Mouse (Mus musculus) cerebellum, adult 11-12 months (tissue): ENCODE measurements around the gene Ssc5d.

Experiments
- DNase-seq: peaks from one replicate; pipeline ENCODE4 v3.0.0; 2022

Gene Ssc5d

GRCm38 (mm10) chr7:4920496-4920895 is 5.1 kb upstream of the Ssc5d start:
- no peak for DNase-seq

- no peak for DNase-seq
Measured at GRCm38 (mm10) chr7:4920976-4921823, 4.4 kb upstream of the Ssc5d start.

GRCm38 (mm10) chr7:4921824-4922482 is 3.6 kb upstream of the Ssc5d start, which contains the start of gene Nat14:
Gene Nat14 (plus strand): TSS chr7:4922028.
- no peak for DNase-seq

GRCm38 (mm10) chr7:4922508-4922907 is 3.1 kb upstream of the Ssc5d start:
- DNase-seq, result peak; percentile 88

DNA sequence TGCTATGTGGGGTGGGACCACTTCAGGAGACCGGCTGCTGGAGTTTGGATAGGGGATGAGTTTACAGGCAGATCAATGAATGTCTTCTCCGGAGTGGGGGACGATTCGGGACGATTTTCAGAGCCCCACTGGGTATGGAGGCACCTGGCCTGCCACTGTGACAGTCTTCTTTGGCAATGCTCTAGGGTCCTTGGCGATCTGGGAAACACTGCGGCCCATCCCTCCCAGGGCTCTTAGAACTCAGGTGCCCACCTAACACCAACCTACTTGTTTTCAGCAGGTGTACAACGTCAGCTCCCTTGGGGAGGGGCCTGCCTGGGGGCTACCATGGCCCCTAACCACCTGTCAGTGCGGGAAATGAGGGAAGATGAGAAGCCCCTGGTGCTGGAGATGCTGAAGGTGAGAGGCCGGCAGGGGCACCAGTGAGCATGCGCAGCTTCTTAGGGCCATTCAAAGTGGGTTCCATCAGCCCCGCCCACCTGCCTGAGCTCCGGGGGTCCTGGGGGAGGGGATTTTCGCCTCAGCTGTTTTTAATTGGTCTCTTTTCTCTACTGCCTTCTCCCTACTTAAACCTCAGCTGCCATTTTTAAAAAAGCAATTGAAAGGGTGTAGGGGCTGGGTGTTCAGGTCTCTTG is 2.5 kb upstream of the Ssc5d start:
- DNase-seq, result peak; percentile 88

GRCm38 (mm10) chr7:4923586-4924364 is 1.8 kb upstream of the Ssc5d start:
- peak; percentile 80 for DNase-seq

DNA sequence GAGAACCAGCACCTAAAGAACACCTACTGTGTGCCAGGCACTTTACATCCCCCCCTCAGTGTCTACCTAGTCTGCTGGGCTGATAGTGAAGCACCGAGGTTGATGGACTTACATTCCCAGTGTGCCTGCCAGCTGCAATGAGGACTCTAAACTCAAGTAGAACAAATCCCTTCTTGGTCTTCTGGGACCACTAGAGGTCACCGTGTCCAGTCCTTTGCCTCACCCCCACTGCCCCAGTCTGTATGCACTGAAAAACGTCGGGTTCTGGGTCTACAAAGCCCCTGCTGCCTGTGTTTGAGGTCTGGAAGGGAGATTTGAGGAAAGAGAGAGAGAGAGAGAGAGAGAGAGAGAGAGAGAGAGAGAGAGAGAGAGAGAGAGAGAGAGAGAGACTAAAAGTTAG is 1.1 kb upstream of the Ssc5d start:
- DNase-seq, result no peak

DNA sequence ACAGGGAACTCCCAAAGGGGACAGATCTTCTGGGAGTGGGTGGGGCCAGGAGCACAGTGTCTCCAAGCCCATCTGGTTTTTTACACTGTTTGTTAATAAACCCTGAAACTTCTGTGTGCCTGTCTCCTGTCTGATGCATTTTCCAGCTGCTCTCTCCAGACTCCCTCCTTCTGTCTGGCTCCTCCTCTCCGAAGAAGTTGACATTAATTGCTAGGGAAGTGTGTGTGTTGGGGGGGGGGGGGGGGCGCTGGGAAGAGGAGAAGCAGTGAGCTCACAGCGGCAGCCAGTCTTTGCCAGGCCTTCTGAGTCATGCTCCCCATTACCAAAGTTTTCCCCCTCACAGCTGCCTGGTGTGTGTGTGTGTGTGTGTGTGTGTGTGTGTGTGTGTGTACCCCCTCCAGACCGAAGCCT is 689 bp upstream of the Ssc5d start:
- DNase-seq, result no peak

DNA sequence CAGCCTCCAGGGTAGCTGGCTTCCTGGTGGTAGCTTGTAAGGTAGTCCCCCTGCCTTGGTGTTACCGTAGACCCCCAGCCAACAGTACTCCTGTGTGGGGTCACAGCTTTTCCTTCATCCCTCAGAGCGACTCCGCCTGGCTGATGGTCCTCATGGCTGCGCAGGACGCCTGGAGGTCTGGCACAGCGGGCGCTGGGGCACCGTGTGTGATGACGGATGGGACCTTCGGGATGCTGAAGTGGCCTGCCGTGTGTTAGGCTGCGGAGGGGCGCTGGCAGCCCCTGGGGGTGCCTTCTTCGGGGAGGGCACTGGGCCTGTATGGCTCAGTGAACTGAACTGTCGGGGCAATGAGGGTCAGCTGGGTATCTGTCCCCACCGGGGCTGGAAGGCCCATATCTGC is 1.3 kb downstream of the Ssc5d start:
- no peak for DNase-seq

- no peak for DNase-seq
Measured at GRCm38 (mm10) chr7:4927711-4928110, 2.1 kb downstream of the Ssc5d start.

DNA sequence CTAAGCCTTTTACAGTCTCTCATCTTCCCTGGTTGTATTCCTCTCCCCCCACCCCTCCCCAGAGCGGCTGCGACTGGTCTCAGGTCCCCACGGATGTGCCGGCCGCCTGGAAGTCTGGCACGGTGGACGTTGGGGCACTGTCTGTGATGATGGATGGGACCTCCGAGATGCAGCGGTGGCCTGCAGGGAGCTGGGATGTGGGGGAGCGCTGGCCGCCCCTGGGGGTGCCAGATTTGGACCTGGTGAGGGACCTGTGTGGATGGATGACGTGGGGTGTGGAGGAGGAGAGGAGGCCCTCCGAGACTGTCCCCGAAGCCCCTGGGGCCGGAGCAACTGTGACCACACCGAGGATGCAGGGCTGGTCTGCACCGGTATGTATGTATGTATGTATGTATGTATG is 2.7 kb downstream of the Ssc5d start:
- no peak for DNase-seq

DNA sequence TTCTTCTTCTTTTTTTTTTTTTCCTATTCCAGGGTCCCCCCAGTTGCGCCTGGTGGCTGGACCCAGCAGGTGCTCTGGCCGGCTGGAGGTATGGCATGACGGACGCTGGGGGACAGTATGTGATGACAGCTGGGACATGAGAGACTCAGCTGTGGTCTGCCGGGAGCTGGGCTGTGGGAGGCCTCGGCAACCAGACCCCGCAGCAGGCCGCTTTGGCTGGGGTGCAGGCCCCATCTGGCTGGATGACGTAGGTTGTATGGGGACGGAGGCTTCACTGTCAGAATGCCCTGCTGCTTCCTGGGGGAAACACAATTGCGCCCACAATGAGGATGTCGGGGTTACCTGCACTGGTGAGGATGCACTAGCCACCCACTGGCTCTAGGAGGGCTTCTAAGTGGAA is 7.5 kb downstream of the Ssc5d start:
- DNase-seq, result no peak

GRCm38 (mm10) chr7:4934160-4934914 is 8.8 kb downstream of the Ssc5d start:
- DNase-seq, result no peak

DNA sequence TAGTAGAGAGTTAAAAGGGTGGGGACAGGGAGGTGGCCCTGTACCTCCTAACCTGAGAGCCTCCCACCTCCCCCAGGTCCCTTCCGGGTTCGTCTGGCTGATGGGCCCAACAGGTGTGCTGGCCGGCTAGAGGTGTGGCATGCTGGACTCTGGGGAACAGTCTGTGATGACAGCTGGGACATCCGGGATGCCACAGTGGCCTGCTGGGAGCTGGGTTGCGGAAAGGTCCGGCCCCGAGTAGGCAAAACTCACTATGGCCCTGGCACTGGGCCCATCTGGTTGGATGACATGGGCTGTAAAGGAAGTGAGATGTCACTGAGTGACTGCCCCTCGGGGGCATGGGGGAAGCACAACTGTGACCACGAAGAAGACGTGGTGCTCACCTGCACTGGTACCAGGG is 11.2 kb downstream of the Ssc5d start:
- no peak for DNase-seq

DNA sequence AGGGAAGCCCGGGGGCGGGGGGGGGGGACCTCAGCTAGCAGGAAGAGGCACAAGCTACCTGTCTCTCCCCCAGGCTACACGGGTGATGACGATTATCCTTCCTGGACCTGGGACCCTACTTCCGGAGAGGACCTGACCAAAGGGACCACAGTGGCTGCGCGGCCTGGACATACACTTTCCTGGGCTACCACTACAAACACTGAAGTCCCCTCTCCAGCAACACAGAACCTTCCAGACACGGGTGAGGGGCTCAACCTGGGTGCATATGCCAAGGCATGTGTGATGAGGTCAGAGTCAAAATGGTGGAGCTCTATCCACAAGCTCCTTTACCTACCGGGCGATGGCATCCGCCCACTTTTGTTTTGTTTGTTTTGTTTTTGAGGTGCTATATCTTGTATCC is 11.8 kb downstream of the Ssc5d start:
- no peak for DNase-seq

DNA sequence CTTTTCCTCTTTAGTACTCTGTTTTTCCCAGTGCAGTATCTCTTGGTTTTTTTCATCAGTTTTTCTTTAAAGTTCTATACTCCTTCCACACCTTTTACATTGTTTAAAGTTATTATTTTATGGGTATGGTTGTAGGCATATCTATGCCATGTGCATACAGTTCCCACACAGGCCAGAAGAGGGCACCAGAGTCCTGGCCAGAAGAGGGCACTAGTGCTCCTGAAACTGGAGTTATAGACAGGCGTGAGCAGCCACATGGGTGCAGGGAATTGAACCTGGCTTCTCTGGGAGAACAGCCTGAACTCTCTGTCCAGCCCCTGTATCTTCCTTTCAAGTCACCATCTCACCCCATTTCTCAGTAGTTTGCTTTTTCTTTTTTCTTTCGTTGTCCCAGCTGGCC is 12.9 kb downstream of the Ssc5d start:
- no peak for DNase-seq

DNA sequence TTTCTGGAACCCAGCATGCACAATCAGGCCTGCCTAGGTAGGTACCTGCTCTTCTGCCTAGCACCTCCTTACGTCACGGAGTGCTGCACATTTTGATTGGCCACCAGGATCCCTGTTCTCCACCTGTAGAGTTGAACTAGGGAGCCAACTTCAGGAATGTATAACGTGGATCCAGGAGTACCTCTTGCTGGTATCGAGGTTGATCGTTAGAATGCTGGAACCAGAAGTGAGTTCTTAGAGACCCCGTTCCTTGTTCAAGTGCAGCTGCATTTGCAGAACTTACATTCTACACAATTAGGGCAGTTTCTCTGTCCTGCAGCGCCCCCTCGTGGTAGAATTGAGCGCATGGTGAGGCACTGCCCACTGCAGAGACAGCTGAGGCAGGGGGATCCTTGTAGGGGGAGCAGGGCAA is 14.5 kb downstream of the Ssc5d start:
- DNase-seq, result peak; percentile 80

DNA sequence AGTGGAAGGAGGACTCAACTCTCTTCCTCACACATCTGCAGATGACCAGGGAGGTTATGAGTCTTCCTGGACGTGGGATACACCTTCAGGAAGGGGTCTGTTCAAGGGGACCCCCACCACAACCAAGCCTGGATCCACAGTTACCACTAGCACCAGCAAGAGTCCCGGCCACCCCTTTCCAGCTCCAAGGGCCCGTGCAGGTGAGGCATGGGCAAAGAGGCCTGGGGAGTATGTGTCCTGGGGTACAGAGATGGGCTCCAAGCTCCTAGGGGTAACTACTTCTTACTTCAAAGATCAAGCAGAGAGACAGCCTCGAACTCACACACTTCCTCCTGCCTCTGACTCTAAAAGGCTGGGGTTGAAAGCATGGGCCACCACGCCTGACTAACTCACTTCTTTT is 17.1 kb downstream of the Ssc5d start:
- DNase-seq, result no peak

DNA sequence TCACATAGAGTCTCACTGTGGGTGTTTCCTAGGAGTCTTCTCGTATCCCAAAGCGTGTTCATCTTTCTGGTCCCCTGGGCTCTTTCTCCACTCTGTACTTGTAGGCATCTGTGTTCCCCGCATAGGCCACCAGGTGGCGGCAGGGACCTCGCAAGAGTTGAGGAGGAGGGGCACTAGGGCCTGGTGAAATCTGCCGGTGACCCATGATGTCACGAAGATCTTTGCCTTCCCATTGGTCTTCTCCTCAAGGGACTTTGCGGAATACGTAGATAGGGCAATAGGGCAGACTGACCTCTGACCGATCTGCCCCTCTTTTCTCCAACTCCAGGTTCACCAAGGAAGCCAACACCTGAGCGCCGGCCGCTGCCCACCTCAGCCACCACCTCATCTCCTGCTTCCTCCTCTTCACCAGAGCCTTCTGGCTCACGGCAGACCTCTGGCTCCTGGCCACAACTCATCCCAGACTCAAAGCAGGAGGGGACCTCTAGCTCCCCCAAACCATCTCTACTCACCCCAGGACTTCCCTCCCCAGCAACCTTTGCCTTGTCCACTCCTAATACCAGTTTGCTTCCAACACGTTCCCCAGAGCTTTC is 17.7 kb downstream of the Ssc5d start:
- peak; percentile 96 for DNase-seq

DNA sequence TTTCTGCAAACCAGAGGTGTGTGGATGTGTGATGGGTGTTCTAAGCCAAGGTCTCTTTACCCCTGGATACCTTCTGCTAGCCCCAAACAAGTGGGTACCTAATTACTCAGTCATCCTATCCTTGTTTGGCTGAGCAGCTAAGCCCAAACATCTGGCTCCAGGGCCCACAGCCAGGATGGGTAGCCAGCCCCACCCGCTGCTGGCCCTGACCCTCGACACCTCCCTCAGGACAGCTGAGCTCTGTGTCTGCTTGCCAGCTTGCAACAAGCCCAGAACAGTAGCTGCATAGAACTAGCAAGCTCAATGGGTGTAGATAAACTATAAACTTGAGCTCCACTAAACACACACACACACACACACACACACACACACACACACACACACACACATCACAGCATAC is 22.3 kb downstream of the Ssc5d start:
- no peak for DNase-seq

DNA sequence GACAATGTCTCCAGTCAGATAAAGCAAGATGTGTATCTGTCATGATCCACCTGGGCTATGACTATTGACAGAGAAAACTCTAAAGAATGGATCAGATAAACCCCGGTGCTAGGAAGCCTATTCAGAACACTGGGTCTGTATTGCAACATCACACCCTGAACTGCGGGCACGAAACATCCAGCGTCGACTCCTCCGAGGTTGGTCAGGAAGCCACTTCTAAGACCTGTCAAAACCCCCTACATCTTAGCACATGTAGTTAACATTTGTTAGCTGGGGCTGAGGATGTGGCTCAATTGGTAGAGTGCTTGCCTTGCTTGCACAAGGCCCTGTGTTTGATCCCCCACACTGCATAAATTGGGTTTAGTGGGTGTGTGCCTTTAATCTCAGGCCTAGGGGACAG is 22.8 kb downstream of the Ssc5d start:
- DNase-seq, result no peak
